Mouse (Mus musculus) frontal cortex, adult (tissue): Measurements from ENCODE around the gene Tspan2.
A peak's percentile ranks its signal among the peaks of the same experiment; 100 is the strongest.

Experiments used
- ATAC-seq: cut with Nextera tagmentation; 2 replicates; pipeline ENCODE4 v1.9.2; 2017; ENCODE audit warnings: mild to moderate bottlenecking, moderate library complexity, mixed read lengths; ENCODE audit not compliant: low TSS enrichment

Tspan2 gene

DNA sequence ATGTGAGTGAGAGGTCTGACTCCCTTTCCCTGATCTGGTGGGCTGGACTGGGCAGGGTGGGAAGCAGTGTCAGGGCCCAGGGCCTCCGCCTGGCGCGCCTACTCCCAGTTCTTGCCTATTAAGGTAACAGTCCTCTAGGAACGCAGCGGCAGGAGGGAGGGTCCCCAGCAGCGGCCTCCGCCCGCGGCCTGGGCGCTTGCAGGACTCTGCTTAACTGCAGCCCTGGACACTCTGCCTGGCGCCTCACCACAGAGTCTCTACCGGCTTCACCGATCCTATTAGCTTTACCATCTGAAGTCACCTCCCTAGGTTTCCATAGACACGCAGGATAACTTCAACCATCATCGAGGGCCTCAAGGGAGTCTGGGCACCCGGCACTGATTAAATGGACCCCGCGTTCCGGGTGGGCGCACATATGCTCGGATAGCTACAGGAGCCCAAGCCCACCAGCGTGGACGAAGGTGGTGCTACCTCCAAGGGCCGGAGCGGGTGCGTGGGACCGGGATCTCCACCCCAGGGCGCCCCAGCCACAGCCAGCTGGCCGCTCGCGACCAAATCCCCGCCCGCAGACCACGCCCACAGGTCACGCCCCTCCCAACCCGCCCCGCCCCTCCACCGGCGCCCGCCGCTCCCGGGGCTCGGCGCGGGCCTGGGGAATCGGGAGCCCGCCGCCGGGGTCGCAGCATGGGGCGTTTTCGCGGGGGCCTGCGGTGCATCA is at the start of gene Tspan2:
TSS of gene Tspan2 (plus strand) at position 217 of the 718 bp plus-strand sequence.
- ATAC-seq = peak; percentile 53

DNA sequence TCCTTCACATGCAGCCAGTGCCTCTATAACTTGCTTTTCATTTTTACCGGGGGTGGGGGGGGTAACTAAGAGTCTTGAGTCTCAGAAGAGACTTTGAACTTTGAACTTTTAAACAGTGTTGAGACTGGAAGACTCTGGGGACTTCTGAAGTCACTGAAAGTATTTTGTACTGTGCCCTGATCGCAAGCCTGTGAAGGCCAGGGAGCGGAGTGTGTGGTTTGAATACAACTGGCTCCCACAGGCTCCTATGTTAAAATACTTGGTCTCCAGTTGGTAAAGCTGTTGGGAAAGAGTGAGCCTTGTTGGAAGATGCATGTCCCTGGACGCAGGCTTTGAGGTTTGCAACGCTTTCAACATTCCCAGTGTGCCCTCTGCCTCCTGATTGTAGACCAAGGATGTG is 47.5 kb upstream of the Tspan2 start:
- ATAC-seq = no peak

DNA sequence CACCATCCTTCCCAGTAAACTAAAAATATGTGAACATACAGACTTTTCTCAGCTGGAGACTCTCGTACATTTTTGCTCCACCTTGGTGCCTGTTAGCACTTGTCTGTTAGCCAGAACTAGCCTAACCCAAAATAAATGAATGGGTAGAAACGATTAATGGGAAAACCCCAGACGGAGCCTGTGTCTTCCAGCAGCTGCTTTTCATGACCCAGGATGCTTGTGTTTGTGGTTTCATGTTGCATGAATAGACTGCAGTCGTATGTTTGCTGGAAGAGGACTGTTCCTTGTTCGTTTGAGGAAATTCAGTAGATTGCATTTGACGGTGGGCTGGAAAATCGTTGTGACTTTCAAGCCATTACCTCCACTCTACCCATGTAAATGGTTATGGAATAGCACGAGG is 46.5 kb upstream of the Tspan2 start:
- ATAC-seq = no peak

DNA sequence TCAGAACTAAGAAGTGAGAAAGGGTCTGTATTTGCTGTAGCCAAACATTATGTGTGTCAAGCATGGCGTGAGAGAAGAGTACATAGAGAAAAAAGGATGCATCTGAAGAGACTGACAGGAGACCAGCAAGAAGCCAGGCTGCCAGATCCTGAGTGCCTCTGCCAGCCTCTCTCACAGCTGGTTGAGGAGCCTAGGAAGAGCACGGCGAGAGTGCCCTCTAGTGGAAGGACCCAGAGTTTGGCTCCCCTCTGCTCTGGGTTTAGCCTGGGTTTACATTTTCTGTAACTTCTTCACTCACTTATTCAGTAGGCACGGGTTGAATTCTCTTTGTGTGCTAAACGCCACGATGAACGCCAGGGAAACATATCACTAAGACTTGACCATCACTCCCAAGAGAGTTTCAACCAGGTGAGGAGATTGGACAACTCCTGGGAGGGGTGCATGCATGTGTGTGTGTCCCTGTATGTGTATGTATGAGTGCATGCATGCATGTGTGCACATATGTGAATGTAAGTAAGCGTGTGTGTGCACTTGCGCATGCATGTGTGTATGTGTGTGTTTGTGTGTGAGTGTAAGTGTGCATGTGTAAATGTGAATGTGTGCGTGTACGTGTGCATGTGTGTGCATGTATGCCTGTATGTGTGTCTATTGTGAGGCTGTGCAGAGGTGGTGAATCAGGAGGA is 42.4 kb upstream of the Tspan2 start:
- peak; percentile 99 for ATAC-seq

DNA sequence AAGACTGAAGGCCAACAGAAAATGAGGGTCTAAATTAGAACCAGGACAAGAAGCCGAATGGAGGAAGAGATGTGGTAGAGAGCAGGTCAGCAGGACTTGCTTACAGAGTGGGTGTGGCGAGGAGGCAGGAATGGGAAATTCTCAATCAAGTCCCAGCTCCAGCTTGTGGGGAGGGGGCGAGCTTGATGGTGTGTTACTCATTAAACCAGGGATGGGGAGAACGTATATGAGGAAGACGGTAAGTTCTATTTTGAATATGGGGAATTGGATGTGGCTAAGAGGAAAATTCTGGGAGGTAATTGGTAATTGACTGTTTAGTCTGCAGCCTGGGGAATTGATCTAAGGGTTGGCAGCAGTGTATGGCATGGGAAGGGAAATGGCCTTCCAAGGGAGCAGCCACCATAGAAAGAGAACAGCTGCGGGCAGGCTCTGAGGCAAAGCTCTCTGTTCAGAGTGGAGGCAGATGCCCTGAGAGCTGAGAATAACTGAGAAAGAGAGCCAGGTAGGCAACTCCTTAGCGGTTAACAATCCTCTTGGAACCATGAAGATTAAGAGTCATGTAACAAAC is 41.5 kb upstream of the Tspan2 start:
- no peak for ATAC-seq

DNA sequence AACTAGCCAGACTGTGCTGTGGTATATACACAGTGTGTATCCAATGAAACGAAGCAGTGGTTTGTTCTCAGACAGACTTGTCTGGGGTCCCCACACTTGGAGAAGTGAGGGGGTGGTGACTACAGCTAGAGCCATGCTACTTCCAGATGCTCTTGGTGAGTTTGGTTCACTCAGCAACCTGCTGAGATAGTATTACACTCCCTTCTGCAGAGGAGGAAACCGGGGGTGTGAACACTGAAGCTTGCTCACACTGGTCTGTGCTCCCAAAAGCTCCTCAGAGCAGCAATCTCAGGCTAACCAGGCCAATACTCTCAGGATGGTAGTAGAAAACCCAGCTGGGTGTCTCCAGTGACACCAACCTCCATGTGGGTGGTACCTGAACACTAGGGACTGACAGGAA is 36.2 kb upstream of the Tspan2 start:
- ATAC-seq = peak; percentile 92

DNA sequence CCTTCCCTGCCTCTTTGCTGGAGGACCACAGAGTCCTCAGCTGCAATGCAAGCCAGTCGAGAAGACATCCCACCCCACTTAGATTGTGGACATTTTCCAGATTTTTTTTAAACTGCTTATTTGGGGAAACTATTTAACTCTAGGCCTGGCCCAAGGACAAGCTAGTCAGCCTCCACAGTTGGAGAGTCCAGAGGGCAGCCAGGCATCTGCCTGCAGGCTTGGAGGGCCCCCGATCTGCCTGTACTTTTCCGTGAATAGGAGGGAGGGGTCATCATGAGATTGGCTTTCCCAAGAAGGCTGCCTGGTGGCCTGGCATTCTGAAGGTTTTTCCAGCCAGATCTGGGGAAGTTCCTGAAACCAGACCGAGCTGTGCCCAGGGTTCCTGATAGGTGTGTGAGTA is 33.0 kb upstream of the Tspan2 start:
- ATAC-seq = no peak

DNA sequence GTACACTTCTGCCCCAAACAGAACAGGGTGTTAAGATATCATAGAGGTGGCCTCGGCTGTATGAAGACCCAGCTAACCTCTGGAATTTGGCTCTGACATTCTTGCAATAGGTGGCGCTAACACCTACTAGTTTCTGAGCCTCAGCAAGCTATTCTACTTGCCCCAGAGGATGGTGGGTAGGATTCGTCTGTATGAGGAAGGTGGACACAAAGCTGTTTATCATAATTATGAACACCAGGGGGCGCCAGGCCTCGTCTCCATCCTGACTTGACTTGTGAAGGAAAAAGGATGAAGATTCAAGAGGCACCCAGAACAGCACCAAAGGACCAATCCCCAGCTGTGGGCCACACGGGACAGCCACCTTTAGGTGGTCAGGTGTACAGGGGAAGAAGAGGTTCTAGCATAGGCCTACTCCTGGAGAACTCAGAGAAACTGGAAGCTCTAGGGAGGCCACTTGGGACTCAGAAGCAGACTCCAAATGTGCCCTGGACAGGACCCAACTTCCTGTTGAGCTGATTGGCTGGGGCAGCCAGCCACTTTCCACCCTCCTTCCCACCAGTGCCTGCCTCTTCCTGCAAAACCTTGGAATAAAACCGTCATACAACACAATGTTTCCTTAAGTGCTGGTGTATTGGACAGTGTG is 32.3 kb upstream of the Tspan2 start:
- peak; percentile 61 for ATAC-seq

DNA sequence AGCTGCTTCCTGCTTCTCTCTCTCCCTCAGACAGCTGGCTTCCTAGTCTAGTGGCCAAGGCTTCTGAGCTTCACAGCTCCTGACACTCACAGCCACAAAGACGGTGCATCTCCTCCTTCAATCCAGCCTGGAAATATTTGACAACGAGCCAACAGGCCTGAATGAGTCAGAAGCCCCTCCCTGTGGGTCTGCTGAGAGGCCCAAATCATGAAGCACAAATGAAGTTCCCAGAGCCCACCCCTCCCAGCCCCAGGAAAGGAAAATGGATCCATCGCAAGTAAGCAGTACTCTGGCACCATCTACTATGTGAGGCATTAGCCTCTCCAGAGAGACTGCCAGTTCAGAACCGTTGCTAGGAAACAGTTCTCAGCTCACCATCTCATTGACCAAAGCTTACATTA is 30.3 kb upstream of the Tspan2 start:
- no peak for ATAC-seq

DNA sequence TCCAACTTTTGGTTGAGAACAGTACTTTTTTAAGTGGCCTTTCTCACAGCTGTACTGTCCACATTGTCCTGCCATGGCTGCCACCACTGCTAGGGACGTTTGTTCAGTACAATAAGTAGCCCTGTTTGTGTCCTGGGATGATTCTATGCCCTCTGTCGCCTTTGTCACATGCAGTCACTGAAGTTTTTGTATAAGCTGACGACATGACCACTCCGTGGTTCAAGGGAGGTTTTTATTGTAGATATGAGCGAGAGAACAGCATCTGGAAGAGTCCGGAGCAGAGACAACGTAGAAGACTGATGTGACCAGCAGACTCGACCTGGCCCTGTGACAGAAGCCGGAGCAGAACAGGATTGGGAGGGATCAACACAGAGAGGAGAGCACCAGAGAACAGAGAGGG is 25.7 kb upstream of the Tspan2 start:
- ATAC-seq = peak; percentile 59

DNA sequence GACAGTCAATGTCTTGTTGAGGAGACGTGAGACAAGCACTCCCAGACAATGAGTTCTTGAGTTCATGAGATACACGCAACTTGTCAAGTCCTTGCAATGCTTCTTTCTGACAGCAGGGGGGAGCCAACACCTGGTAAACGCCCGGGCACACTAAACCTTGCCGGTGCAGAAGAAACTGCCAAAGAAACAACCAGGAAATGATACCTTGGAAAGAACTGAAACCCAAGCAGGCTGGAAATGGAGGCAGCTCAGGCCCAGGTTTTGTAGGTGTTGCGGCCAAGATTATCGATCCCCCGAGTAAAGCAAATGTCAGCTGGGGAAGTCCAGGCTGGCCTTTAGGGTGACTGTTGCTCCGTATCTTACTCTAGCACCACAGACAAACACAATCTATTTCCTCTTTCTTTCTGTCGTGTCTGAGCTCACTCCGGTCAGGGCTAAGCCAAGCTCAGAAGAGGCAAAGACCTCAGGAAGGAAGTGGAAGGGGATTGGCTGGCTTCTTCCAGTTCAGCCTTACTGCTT is 19.2 kb upstream of the Tspan2 start:
- ATAC-seq = peak; percentile 91

DNA sequence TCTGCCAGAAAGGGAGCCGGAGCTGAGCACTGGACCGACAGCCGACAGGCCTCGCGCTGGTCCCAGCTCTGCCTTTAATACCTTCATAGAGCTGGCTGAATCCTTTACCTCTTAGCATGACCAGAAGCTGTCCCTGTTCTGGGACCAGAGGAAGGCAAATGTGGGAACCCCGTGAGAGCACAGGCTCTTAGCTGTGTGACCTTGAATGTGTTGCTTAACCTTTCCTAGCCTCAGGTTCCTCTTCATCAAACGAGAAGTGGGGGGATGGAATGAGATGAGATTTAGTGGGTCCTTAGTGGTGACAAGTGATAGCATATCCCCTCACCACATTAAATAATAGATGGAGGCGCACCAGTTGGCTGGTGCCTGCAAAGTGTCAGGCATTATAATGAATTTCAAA is 18.5 kb upstream of the Tspan2 start:
- ATAC-seq = no peak

DNA sequence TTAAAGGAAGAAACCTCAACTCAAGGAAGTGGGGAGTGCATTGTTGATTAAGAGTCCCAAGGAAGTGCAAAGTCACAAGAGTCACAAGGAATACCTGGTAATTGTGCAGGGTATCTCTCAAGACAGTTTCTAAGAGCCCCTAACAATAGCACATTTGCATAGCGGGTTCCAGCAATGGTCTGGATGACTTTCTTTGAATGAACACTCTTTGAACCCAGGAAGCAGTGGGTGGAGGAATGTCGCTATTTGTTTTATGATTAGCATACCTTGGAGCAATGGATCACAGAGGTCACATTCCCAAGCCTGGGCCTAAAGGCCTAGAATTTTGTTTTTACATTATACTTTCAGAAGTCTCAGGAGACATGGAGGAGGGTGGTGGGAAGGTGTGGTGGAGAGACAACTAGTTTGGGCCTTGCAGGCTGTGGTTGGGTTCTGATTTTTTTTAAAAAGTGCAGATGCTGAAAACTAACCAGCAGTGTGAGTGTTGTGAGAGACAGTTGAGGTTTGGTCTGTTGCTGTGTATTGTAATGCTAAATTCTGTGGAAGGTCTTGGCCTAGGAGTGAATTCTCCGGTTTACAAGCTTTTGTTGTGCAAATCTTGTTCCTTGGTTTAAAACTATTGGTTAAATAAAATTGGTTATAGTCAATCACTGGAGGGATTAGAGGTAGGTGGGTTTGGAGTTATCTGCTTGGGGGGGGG is 16.6 kb upstream of the Tspan2 start:
- ATAC-seq = no peak

DNA sequence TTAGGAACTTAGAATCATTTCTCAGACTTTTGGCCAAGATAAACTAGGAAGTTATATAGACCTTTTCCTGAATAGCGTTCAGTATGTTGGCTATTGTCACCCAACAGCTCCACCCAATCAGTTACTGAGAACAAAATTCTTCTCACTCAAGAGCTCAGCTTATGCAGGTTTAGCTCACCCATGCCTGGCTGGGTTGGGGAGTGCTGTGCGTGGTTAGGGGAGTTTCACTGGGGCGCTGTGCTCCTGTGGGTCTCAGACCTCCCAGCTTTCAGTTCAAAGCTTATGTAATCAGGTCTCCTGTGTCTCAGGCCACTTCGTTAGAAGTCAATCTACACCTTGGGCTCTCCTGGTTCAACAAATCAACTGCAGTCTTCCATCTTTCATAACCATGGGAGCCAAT is 11.2 kb upstream of the Tspan2 start:
- no peak for ATAC-seq

DNA sequence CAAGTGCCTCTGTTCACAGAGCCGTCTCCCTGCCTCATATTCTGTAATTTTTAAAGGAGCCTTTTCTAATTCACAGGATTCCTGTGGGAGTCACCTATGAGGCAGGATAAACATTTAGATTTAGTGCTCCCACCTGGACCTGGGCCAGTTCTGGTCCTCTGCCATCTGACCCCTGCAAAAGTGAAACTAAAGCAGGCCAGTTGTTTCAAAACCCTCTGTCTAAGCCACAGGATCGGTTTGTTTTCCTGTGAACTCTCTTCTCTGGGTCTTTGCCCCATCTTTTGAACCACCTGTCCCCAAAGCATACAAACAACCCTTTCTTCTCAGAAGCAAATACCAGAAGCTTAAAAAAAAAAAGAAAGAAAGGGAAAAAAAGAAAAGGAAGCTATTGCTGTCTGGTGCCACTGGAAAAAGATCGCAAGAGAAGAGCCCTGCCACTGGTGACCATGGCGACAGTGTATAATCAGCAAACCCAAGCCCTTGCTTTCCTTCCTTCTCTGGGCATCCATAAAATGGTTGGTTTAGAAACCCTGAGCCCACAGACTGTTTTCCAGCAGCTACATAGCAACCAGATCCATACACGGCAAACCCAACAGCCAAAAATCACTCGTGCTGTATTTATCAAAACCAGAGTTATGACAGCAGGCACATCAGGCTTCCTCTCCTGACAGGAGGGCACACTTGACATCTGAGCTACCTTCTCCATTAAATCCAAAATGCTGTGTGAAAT is 10.3 kb upstream of the Tspan2 start:
- no peak for ATAC-seq

DNA sequence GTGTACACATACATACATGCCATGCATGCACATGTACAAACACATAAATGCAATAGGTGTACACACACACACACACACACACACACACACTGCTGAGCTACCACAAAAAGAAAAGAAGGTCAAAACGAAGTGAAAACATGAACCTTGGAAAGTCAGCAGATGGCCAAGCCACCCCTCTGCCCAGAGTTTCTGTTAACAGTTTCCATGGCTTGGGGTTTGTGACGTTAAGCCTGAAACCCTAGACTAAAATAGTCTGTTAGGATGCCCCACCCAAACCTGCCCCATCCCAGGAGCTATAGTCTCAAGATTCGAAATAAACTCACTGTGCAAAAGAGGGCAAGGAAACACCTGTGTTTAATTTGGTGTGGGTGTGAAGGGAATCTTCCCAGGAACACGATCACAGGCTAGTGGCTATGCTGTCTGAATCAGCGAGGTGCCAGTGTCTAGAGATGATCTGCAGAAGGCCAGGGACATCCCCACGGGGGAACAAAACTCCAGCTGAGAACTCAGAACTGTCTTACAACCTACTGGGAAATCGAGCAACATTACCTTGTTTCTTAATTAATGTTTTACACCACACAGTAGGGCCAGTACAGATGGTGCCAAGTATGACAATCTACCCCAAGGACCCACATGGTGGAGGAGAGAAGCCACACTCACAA is 9.4 kb upstream of the Tspan2 start:
- no peak for ATAC-seq

DNA sequence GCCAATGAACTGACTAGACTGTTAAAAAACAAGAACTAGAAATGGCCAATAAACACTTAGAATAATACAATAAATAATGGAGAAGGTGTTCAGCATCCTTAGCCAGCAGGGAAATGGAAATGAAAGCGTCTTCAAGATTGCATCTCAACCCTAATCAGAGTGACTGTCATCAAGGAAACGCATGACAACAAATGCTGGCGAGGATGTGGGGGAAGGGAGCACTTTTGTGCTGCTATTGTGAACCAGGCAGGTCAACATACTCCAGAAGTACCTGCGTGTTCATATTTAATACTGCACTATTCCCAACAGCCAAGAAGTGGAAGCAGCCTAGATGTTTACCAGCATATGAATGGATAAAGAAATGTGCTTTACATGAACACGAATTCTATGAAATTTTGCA is 4.9 kb upstream of the Tspan2 start:
- ATAC-seq = no peak

DNA sequence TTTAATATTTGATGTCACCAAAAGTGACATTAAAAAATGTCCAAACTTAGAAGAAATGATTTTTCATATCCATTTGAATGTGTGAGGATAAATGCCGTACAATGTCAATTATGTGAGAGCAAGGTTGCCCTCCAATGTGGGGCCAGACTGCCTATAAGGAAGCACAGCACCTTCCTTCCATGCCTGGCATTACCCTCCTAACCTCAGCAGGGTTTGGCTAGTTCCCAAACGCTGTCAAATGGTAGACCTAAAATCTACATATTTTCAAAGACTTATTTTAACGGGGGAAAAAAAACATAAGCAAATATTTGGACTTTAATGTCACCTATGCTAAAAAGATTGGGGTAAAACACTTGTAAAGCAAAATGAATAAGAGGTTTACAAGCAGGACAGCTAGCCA is 3.2 kb upstream of the Tspan2 start:
- ATAC-seq = no peak

DNA sequence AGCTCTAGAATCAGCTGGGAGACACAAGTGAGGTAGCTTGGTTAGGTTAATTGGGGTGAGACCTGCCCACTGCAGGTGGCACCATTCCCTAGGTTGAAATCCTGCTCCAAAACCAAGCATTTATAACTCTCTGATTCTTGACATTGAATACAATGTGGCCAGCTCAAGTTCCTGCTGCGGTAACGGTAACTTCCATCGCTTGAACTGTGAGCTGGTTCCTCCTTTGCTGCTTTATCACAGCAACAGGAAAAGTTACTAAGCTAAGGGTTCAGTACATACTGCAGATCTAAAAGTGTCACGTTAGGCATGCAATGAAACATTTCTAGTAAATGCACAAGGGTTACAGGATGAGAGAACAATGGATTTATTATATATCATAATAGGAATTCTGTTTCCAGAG is 1.7 kb upstream of the Tspan2 start:
- no peak for ATAC-seq

DNA sequence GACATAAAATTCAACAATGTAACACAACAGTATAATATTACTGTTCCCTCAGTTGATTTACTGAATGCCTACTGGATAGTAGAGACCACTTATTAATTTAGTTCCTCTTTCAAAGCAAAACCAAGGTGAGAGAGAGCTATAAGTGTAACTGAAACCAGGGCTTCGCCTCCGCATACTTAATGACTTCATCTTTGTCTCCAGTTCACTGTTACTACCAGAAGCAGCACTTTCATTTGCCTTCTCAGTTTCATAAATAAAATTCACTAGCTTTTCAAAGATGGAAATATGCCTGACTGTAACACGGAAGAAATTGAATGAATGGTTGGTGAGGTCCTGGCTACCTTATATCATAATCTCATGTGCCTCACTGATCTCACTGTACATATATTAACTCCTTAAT is 1.3 kb upstream of the Tspan2 start:
- ATAC-seq = no peak

DNA sequence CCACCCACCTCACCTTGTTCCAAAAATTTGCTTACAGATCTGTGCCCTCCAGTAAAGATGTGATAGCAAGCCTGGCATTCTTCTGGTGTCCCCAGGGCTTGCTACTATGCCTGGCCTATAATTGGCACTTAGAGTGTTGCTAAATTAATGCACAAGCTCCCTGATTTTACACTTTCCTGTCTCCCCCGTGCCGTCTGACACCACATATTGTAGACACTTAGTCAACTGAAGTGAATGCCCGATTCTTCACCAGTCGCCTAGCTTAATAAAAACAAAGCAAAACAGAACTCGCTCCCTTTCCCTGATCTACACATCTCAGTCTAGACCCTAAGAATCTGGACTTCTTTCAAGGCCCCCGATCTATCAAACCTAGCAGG is 405 bp upstream of the Tspan2 start:
- ATAC-seq = 0 out of 2 replicates have a peak, but pooled peaks have one; percentile 28
